Mouse (Mus musculus): ENCODE data around the gene Bsph1.
"Not testable (repeated sequence)": the region's sequence is repeated elsewhere in the genome, so short reads cannot be mapped to it uniquely, and the experiment has no call there.

DNA sequence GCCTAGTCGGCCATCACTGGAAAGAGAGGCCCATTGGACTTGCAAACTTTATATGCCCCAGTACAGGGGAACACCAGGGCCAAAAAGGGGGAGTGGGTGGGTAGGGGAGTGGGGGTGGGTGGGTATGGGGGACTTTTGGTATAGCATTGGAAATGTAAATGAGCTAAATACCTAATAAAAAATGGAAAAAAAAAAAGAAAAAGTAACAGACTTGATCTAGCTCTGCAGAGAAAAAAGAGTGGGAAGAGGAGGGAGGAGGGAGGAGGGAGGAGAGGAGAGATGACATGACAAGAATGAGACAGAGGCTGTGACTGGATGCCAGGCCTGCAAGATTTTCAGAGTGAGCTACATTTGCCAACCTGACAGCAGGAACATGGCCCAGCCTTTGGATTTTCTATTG, at the start of gene Bsph1:
- not testable (repeated sequence) for TF ChIP-seq CTCF, POLR2A (IDR thresholded peaks at IDR 0.05; ENCODE audit: extremely low read depth, insufficient read depth, low read length)

Measured in cortical plate, adult 2 months (tissue).